Mouse (Mus musculus): ENCODE data around the gene Hrh2. TPM values are rescaled to one million over a fixed set of nuclear protein-coding genes. Genes with fewer than 3 reads are reported as not detected.

Gene Hrh2
- polyA plus RNA-seq, 1 experiment from 2014 or later = 0.09 TPM

GRCm38 (mm10) chr13:54199000-54199399 is 7.1 kb downstream of the Hrh2 start:
- H3K27me3 ChIP-seq = peaks cover 9% of the 10 kb centered on the region; the same call in 1 of the 2 replicates
- no peak overlapping the region for H3K9ac ChIP-seq
- H3K36me3 ChIP-seq = no peaks in the 10 kb centered on the region
- H3K27ac ChIP-seq (replicated peaks) = no peak overlapping the region
- H3K9me3 ChIP-seq (replicated peaks) = no peaks in the 10 kb centered on the region
- no peak overlapping the region for H3K4me2 ChIP-seq (replicated peaks)
- no peak overlapping the region for H3K4me3 ChIP-seq (replicated peaks)
- H3K4me1 ChIP-seq = no peaks in the 10 kb centered on the region
- WGBS = 67% methylated on average over 9 of the region's 9 CpGs
- ATAC-seq (ENCODE audit: insufficient number of reproducible peaks, low FRiP score, low TSS enrichment, low read depth) = no peak

DNA sequence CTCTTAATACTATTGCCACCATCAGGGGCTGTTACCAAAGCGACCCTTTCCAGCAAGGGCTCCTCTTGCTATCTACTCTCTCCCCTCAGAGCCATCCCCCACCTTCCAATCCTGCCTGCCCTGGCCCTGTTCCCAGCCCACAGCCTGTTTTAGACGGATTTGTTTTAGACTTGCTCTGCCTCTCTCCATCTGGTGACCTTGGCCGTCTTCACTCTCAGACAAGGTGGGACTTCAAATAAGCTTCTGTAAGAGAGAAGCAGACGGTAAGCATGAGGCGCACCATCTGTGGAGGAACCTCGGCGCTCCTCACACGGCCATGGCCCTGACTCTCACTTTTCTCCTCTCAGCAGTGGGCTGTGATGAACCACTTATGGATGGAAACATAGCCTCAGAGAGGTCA is 10.5 kb downstream of the Hrh2 start:
- WGBS = 81% methylated on average over 8 of the region's 8 CpGs
- Histone ChIP-seq H3K9me3 (replicated peaks) (no peaks in the 10 kb centered on the region), H3K9ac (no peak overlapping the region), H3K27me3 (no peaks in the 10 kb centered on the region), H3K27ac (replicated peaks) (no peak overlapping the region), H3K4me3 (replicated peaks) (no peak overlapping the region), H3K4me2 (replicated peaks) (no peak overlapping the region), H3K4me1 (no peaks in the 10 kb centered on the region), H3K36me3 (no peaks in the 10 kb centered on the region)
- ATAC-seq (ENCODE audit: insufficient number of reproducible peaks, low FRiP score, low TSS enrichment, low read depth) = no peak

- H3K27me3 ChIP-seq = no peaks in the 10 kb centered on the region
- H3K9me3 ChIP-seq (replicated peaks) = no peaks in the 10 kb centered on the region
- H3K4me1 ChIP-seq = no peaks in the 10 kb centered on the region
- ATAC-seq (ENCODE audit: insufficient number of reproducible peaks, low FRiP score, low TSS enrichment, low read depth) = no peak
- H3K4me2 ChIP-seq (replicated peaks) = no peak overlapping the region
- no peaks in the 10 kb centered on the region for H3K36me3 ChIP-seq
- no peak overlapping the region for H3K4me3 ChIP-seq (replicated peaks)
- WGBS = 79% methylated on average over 2 of the region's 2 CpGs
- H3K9ac ChIP-seq = no peak overlapping the region
- H3K27ac ChIP-seq (replicated peaks) = no peak overlapping the region
Measured at GRCm38 (mm10) chr13:54203419-54203818, 11.5 kb downstream of the Hrh2 start.

- Histone ChIP-seq H3K4me2 (replicated peaks) (no peak overlapping the region), H3K4me1 (no peaks in the 10 kb centered on the region), H3K27ac (replicated peaks) (no peak overlapping the region), H3K9ac (no peak overlapping the region), H3K36me3 (no peaks in the 10 kb centered on the region), H3K27me3 (no peaks in the 10 kb centered on the region), H3K4me3 (replicated peaks) (no peak overlapping the region), H3K9me3 (replicated peaks) (no peaks in the 10 kb centered on the region)
- WGBS = 76% methylated on average over 7 of the region's 7 CpGs
- no peak for ATAC-seq (ENCODE audit: insufficient number of reproducible peaks, low FRiP score, low TSS enrichment, low read depth)
Measured at GRCm38 (mm10) chr13:54205195-54205594, 13.3 kb downstream of the Hrh2 start.

DNA sequence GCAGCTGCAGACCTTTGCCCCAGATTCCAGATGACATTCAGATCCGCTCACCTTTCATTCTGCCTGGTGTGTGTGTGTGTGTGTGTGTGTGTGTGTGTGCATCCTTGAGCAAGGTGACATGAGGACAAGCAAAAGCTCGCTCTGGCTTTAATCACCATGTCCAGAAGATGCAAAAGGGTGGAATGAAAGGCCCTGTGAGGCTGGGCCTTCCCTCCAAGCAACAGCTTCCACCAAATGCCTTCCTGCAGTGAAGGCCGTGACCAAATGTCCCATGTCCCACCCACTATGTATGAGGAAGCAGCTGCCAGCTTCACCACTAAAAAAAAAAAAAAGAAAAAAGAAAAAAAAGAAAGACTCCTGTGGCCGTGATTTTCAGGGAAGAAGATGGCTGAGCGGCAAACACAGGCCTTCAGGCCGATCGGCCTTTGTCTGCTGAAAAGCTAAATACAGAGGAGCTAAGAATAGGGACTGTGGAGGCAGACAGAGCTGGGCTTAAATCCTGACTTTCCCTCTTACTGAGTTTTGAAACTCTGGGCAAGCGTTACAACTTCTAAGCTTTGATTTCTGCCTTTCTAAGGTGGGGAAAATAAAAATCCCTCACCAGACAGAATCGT is 14.3 kb downstream of the Hrh2 start:
- Histone ChIP-seq H3K4me2 (replicated peaks) (no peak overlapping the region), H3K9me3 (replicated peaks) (no peaks in the 10 kb centered on the region), H3K4me1 (no peaks in the 10 kb centered on the region), H3K27ac (replicated peaks) (no peak overlapping the region), H3K4me3 (replicated peaks) (no peak overlapping the region), H3K27me3 (no peaks in the 10 kb centered on the region), H3K9ac (no peak overlapping the region), H3K36me3 (no peaks in the 10 kb centered on the region)
- 57% methylated on average over 9 of the region's 9 CpGs for WGBS
- no peak for ATAC-seq (ENCODE audit: insufficient number of reproducible peaks, low FRiP score, low TSS enrichment, low read depth)

- Histone ChIP-seq H3K36me3 (no peaks in the 10 kb centered on the region), H3K27me3 (no peaks in the 10 kb centered on the region), H3K4me3 (replicated peaks) (no peak overlapping the region), H3K4me1 (no peaks in the 10 kb centered on the region), H3K9ac (no peak overlapping the region), H3K9me3 (replicated peaks) (no peaks in the 10 kb centered on the region), H3K27ac (replicated peaks) (no peak overlapping the region), H3K4me2 (replicated peaks) (no peak overlapping the region)
- 58% methylated on average over 8 of the region's 8 CpGs for WGBS
- no peak for ATAC-seq (ENCODE audit: insufficient number of reproducible peaks, low FRiP score, low TSS enrichment, low read depth)
Measured at GRCm38 (mm10) chr13:54209476-54210253, 17.7 kb downstream of the Hrh2 start.

GRCm38 (mm10) chr13:54211528-54212488 is 19.9 kb downstream of the Hrh2 start:
- Histone ChIP-seq H3K36me3 (no peaks in the 10 kb centered on the region), H3K27me3 (no peaks in the 10 kb centered on the region), H3K4me2 (replicated peaks) (no peak overlapping the region), H3K4me3 (replicated peaks) (no peak overlapping the region), H3K9ac (no peak overlapping the region), H3K4me1 (no peaks in the 10 kb centered on the region), H3K9me3 (replicated peaks) (no peaks in the 10 kb centered on the region), H3K27ac (replicated peaks) (no peak overlapping the region)
- no peak for ATAC-seq (ENCODE audit: insufficient number of reproducible peaks, low FRiP score, low TSS enrichment, low read depth)
- 28% methylated on average over 10 of the region's 10 CpGs for WGBS

GRCm38 (mm10) chr13:54212516-54212915 is 20.6 kb downstream of the Hrh2 start:
- Histone ChIP-seq H3K9ac (no peak overlapping the region), H3K27ac (replicated peaks) (no peak overlapping the region), H3K4me3 (replicated peaks) (no peak overlapping the region), H3K9me3 (replicated peaks) (no peaks in the 10 kb centered on the region), H3K27me3 (no peaks in the 10 kb centered on the region), H3K4me2 (replicated peaks) (no peak overlapping the region), H3K36me3 (no peaks in the 10 kb centered on the region), H3K4me1 (no peaks in the 10 kb centered on the region)
- 65% methylated on average over 5 of the region's 5 CpGs for WGBS
- no peak for ATAC-seq (ENCODE audit: insufficient number of reproducible peaks, low FRiP score, low TSS enrichment, low read depth)

DNA sequence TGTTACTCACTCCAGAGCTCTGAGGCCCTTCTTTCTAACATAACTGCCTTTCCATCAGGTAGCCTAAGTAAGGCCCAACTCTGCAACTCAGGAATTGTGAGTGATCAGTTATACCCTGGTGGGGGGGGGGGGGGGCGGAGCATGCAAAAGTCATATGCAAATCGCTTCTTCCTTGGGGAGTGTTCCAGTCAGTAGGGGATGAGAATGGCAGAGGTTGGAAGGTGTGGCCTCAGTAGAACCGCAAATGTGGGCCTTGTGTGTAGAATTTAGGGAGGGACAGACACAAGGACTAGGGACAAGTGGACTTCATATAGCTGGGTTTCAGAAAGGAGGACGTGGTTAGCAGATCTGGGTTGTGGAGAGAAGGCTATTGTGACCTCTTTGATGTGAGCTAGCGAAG is 23.3 kb downstream of the Hrh2 start:
- no peaks in the 10 kb centered on the region for H3K4me1 ChIP-seq
- no peak overlapping the region for H3K27ac ChIP-seq (replicated peaks)
- H3K27me3 ChIP-seq = no peaks in the 10 kb centered on the region; the same call in 1 of the 2 replicates
- no peak for ATAC-seq (ENCODE audit: insufficient number of reproducible peaks, low FRiP score, low TSS enrichment, low read depth)
- no peak overlapping the region for H3K4me3 ChIP-seq (replicated peaks)
- WGBS = 52% methylated on average over 5 of the region's 5 CpGs
- H3K36me3 ChIP-seq = no peaks in the 10 kb centered on the region
- no peaks in the 10 kb centered on the region for H3K9me3 ChIP-seq (replicated peaks)
- H3K9ac ChIP-seq = no peak overlapping the region
- H3K4me2 ChIP-seq (replicated peaks) = no peak overlapping the region

DNA sequence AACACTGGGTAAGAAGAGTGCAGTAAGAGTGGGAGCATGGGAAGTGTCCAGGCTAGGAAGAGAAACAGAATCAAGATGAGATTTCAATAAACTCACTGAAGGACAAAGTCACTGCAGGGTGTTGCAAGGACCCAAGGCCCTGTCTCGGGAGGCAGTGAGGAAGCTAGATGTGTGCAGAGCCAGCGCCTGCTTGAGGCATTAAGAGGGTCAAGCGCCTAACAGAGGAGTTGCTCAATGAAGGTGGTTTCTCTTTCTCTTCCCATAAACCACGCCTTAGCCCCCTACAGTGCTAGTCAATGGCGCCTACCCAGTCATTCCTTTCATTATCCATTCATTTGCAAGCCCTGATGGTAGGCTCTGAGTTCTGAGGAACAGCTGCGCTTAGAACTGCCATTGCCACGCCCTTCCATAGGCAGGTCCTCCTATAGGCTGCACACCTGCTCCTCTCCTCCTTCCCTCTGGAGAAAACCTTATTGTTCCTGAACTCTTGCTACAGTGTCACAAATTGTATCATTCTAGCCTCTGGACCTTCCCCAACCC is 23.9 kb downstream of the Hrh2 start:
- WGBS = 43% methylated on average over 7 of the region's 7 CpGs
- H3K4me1 ChIP-seq = no peaks in the 10 kb centered on the region
- no peaks in the 10 kb centered on the region; the same call in 1 of the 2 replicates for H3K27me3 ChIP-seq
- H3K4me2 ChIP-seq (replicated peaks) = no peak overlapping the region
- ATAC-seq (ENCODE audit: insufficient number of reproducible peaks, low FRiP score, low TSS enrichment, low read depth) = no peak
- no peak overlapping the region for H3K27ac ChIP-seq (replicated peaks)
- no peaks in the 10 kb centered on the region for H3K36me3 ChIP-seq
- no peaks in the 10 kb centered on the region for H3K9me3 ChIP-seq (replicated peaks)
- no peak overlapping the region for H3K4me3 ChIP-seq (replicated peaks)
- H3K9ac ChIP-seq = no peak overlapping the region

DNA sequence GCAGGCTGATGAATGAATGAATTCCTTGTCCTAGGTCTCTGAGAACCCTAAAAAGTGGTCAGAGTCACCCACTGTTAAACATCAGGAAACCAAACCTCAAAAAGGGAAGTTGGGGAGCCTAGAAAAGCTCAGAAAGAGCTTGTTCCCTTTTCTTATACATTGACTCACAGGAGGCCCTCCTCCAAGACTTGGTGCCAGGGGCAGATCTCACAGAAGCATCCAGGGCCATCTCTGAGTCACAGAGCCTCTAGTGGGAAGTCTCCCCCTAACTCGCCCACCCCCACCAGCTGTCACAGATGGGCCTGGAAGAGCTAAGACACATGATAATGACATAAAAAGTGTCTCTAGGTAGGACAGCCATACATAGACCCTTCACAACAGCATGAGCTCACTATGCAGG is 26.4 kb downstream of the Hrh2 start:
- ATAC-seq (ENCODE audit: insufficient number of reproducible peaks, low FRiP score, low TSS enrichment, low read depth) = no peak
- no peak overlapping the region for H3K27ac ChIP-seq (replicated peaks)

More for the DNA sequence above, 26.4 kb downstream of the Hrh2 start:
- H3K27me3 ChIP-seq = no peaks in the 10 kb centered on the region; the same call in 1 of the 2 replicates
- H3K4me2 ChIP-seq (replicated peaks) = no peak overlapping the region
- H3K9ac ChIP-seq = no peak overlapping the region
- H3K36me3 ChIP-seq = no peaks in the 10 kb centered on the region
- 67% methylated on average over 1 of the region's 1 CpGs for WGBS
- no peak overlapping the region for H3K4me3 ChIP-seq (replicated peaks)
- no peaks in the 10 kb centered on the region for H3K9me3 ChIP-seq (replicated peaks)
- no peaks in the 10 kb centered on the region for H3K4me1 ChIP-seq
